Mouse (Mus musculus) forebrain, embryonic 12.5 days (tissue): ENCODE results near the gene Asb16. TPM values are rescaled to one million over a fixed set of nuclear protein-coding genes. Genes with fewer than 3 reads are reported as not detected.
A peak's percentile ranks its signal among the peaks of the same experiment; 100 is the strongest.

Source experiments
- ATAC-seq: fragments of 200-750 bp; cut with Nextera tagmentation; 2 replicates; pipeline ENCODE4 v1.8.0; 2017; ENCODE audit warnings: moderate TSS enrichment; ENCODE audit not compliant: low FRiP score
- H3K27ac ChIP-seq: fragments of 300-500 bp; sonication (generic); 2 replicates; pipeline ENCODE4 v1.5.1; 2016; ENCODE audit warnings: mild to moderate bottlenecking
- H3K27me3 ChIP-seq: fragments of 300-500 bp; sonication (generic); 2 replicates; pipeline ENCODE4 v1.6.1; 2016; ENCODE audit warnings: mild to moderate bottlenecking
- H3K36me3 ChIP-seq: fragments of 300-500 bp; sonication (generic); replicated peaks from 2 replicates; pipeline ENCODE4 v1.6.1; 2016; ENCODE audit warnings: mild to moderate bottlenecking
- H3K4me1 ChIP-seq: fragments of 300-500 bp; sonication (generic); 2 replicates; pipeline ENCODE4 v1.6.1; 2016
- H3K4me2 ChIP-seq: fragments of 300-500 bp; sonication (generic); 2 replicates; pipeline ENCODE4 v1.6.1; 2016; ENCODE audit warnings: mild to moderate bottlenecking, moderate library complexity
- H3K4me3 ChIP-seq: fragments of 300-500 bp; sonication (generic); replicated peaks from 2 replicates; pipeline ENCODE4 v1.5.1; 2016; ENCODE audit warnings: mild to moderate bottlenecking
- H3K9ac ChIP-seq: fragments of 300-500 bp; sonication (generic); 2 replicates; pipeline ENCODE4 v1.6.1; 2016; ENCODE audit warnings: mild to moderate bottlenecking
- H3K9me3 ChIP-seq: fragments of 300-500 bp; sonication (generic); 2 replicates; pipeline ENCODE4 v1.6.1; 2016
- WGBS: fragments of 180-500 bp; shearing (Covaris S2); methylation state at CpG from one replicate; pipeline ENCODE4 v1.1.7; 2016; 5-methylcytosine and 5-hydroxymethylcytosine counted together
- polyA plus RNA-seq: library from polyadenylated mRNA; unstranded; fragments of >200 nt; fragmentation: Nextera tagmentation; extraction: Ambion mirVana; gene quantifications from 2 replicates; pipeline ENCODE4 v1.2.1, GENCODE M21; 2016

The Asb16 gene
- polyA plus RNA-seq, 1 experiment from 2014 or later: not detected

DNA sequence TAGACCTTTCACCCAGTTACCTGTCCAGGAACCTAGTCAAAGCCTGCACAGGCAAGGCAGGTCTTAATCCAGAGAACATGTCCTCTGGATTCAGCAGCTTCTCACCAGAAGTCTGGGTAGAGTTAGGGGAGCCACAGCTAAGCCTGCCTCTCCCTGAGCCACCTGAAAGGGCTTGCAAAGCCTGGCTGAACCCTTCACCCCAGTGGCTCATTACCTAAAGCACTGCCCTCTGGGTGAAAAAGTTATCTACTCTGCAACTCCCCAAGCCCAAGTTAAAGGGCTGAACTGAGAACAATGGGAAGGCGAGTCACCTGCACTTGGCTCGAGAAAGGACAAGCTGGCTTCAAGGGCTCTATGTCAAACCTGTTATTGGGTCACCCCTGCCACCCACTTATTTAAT, 35.6 kb downstream of the Asb16 start:
- WGBS: 41% methylated on average over 2 of the region's 2 CpGs
- peaks cover 7% of the 10 kb centered on the region for H3K4me1 ChIP-seq
- no peak overlapping the region for H3K4me2 ChIP-seq
- H3K9ac ChIP-seq: no peak overlapping the region
- H3K4me3 ChIP-seq: no peak overlapping the region
- no peak for ATAC-seq
- H3K27me3 ChIP-seq: no peaks in the 10 kb centered on the region
- no peaks in the 10 kb centered on the region for H3K9me3 ChIP-seq
- H3K27ac ChIP-seq: no peak overlapping the region
- peaks cover 34% of the 10 kb centered on the region for H3K36me3 ChIP-seq

DNA sequence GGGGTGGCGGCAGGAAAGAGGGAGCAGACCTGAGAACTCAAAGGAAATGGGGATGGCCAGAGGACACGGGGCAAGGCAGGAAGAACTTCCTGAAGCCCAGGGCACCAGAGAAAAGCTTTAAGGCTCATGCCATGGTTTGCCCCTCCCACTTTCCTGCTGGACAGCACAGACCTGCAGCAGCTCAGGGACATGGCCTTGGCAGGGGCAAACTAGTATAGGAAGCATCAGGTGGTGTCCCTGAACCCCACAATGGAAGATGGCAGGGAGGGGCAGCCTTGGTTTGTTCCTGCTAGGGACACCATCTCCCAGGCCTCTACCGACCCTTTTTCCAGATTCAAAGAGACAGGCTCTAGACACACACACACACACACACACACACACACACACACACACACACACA, 36.8 kb downstream of the Asb16 start:
- 68% methylated on average over 3 of the region's 3 CpGs for WGBS
- no peak overlapping the region for H3K4me2 ChIP-seq
- H3K27ac ChIP-seq: no peak overlapping the region
- H3K36me3 ChIP-seq: peaks cover 45% of the 10 kb centered on the region
- peaks cover 19% of the 10 kb centered on the region for H3K4me1 ChIP-seq
- no peak overlapping the region for H3K4me3 ChIP-seq
- no peak for ATAC-seq
- no peaks in the 10 kb centered on the region for H3K9me3 ChIP-seq
- H3K27me3 ChIP-seq: no peaks in the 10 kb centered on the region
- no peak overlapping the region for H3K9ac ChIP-seq

DNA sequence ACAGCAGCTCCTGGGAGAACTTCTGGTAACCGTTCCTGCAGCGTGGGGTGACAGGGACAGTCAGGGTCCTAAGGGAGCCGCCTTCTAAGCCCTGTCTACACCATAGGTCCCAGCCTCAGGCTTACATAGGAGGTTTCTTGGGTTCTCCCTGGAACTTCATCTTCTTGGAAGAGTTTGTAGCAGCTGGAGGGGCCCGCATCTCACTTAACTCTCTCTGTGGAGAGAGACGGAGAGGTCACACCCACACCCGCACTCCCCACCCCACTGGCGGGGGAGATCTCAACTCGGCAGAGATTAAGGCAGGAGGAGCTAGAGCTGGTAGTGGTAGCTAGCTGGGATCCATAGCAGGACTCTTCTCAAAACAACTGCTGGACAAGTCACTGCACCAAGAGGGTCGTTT, 39.6 kb downstream of the Asb16 start:
- H3K4me3 ChIP-seq: no peak overlapping the region
- no peaks in the 10 kb centered on the region for H3K27me3 ChIP-seq
- H3K4me1 ChIP-seq: peaks cover 33% of the 10 kb centered on the region
- H3K27ac ChIP-seq: no peak overlapping the region
- no peaks in the 10 kb centered on the region for H3K9me3 ChIP-seq
- H3K9ac ChIP-seq: no peak overlapping the region
- no peak overlapping the region for H3K4me2 ChIP-seq
- H3K36me3 ChIP-seq: peaks cover 72% of the 10 kb centered on the region
- 83% methylated on average over 9 of the region's 9 CpGs for WGBS
- ATAC-seq: no peak

DNA sequence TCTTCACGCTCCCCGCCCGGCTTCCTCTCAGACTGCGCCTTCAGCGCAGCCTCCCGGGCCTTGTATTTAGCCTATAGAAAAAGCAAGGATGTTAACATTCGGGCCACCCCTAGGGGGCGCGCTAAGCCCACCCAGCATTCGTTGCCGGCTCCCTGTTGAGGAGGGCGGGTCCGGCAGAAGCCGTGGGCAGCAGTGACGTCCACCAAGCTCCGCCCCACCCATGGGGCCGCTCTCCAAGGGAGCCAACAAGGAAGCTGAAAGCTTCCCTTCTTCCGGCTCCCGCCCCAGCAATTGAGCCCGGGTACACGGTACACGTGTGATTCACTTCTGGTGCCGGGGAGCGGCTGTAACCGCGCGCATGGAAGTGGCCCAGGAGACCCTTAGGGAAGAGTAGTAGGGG, 40.4 kb downstream of the Asb16 start:
- H3K9ac ChIP-seq: peak overlapping the region; percentile 36
- WGBS: under 1% methylated on average over 27 of the region's 27 CpGs
- H3K27me3 ChIP-seq: no peaks in the 10 kb centered on the region
- peak; percentile 92 for ATAC-seq
- H3K4me1 ChIP-seq: peaks cover 33% of the 10 kb centered on the region
- H3K4me3 ChIP-seq: peak overlapping the region; percentile 40
- peak overlapping the region; percentile 60 for H3K4me2 ChIP-seq
- peak overlapping the region; percentile 50; the same call in 1 of the 2 replicates for H3K27ac ChIP-seq
- H3K36me3 ChIP-seq: peaks cover 81% of the 10 kb centered on the region
- H3K9me3 ChIP-seq: no peaks in the 10 kb centered on the region

DNA sequence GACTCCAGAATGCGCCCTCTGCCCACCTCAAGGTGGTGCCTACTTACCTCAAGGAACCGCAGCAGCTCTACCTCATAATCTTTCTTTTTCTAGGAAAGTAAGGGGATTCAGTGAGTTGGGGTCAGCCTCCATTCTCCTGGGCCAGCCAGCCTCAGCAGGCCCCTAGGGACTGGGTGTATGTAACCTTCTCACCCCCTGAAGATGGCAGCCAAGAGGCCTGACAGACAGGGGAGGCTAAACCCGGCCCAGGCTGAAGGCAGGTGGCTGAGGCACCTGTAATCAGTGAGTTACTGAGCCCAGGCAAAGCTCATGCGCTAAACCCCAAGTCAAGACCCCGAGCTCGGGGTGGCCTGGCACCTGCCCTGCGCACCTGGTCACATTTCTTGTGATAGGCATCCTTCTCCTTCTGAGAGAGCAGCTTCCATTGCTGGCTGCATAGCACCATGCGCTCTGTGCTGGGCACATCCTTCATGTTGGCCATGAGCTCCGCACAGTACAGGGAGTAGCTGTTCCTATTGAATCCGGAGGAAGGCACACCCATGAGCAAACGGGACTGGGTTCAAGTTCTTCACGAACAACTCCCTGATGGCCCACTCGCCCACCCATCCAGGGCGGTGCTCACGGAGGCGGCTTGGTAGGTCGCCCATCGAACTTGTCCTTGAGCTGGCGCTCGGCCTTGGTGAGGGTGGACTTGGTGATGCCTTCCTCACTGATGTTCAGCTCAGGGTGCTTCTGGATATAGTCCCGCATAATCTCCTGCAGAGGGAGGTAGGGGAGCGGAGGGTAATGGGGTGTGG, 41.5 kb downstream of the Asb16 start:
- Histone ChIP-seq H3K36me3 (peaks cover 91% of the 10 kb centered on the region), H3K4me1 (peaks cover 33% of the 10 kb centered on the region)

DNA sequence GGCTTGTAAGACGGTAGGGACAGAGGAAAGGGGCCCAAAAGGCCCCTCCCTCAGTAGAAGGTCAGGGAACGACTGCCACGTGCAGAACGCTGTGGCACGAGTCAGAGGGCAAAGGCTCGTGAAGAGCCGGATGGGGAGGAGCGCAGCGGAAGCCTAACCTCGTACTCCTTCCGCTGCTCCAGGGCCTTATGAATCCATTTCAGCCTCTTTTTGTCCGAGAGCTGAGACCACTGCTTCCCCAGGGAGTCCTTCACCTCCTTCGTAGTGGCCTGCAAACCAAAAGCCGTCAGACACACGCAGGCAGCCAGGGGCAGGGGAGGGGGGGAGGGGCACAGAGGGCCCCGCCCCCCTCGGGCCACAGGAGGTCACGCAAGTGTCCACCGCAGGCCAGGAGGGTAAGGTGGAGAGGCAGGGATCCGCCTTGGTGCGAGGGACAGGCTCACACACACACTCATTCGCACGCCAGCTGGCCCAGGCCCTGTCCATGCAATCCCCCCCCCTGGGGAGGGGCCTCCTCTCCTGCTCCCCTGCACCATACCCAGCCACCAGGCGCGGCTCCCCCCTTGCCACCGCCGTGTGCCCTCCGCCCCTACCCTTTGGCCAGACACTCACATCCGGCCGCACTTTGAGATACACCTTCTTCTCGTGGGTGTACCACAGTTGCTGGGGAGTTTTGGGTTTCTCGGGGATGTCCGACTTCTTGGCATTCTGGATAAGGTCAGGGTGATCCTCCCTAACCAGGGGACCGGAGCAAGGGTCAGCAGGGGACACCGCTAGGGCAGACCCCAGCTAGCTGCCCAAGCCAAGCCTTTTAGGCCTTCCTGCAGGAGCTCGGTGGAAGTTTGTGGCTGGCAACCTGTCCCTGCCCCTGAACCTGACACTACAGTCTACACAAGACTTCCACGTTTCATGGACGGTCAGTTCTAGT, 42.5 kb downstream of the Asb16 start:
- Histone ChIP-seq H3K36me3 (peaks cover 88% of the 10 kb centered on the region), H3K4me2 (no peak overlapping the region), H3K4me3 (no peak overlapping the region), H3K9me3 (no peaks in the 10 kb centered on the region), H3K9ac (no peak overlapping the region), H3K27me3 (no peaks in the 10 kb centered on the region), H3K4me1 (peaks cover 42% of the 10 kb centered on the region), H3K27ac (no peak overlapping the region)
- ATAC-seq: no peak
- 42% methylated on average over 38 of the region's 38 CpGs for WGBS

More for the DNA sequence above, 41.5 kb downstream of the Asb16 start:
- ATAC-seq: no peak
- Histone ChIP-seq H3K27me3 (no peaks in the 10 kb centered on the region), H3K4me2 (peak overlapping the region; percentile 60), H3K9ac (peak overlapping the region; percentile 36), H3K27ac (peak overlapping the region; percentile 50; the same call in 1 of the 2 replicates), H3K4me3 (peak overlapping the region; percentile 40), H3K9me3 (no peaks in the 10 kb centered on the region)
- 89% methylated on average over 22 of the region's 22 CpGs for WGBS

DNA sequence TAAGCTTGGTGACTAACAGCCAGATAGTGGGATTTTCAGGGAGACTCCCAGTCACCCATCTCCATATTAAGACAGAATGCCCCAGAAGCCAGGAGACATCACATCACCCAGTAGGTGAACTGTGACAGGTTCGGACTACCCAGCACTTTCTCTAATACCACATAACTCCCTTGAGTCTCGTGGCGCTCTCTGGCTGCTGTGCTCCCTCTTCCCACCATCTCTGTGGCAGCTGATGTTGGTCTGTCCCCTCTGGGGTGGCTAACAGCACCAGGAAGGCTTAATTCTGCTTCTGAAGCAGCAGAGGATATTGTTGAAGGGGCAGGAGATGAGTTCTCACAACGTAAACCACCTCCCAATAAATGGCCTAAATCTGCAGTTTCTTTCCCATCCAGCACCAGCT, 43.4 kb downstream of the Asb16 start:
- Histone ChIP-seq H3K27me3 (no peaks in the 10 kb centered on the region), H3K4me3 (no peak overlapping the region), H3K36me3 (peaks cover 79% of the 10 kb centered on the region), H3K4me1 (peaks cover 46% of the 10 kb centered on the region), H3K9me3 (no peaks in the 10 kb centered on the region), H3K27ac (0 out of 2 replicates have a peak overlapping the region, but pooled peaks have one; percentile 13), H3K9ac (no peak overlapping the region), H3K4me2 (no peak overlapping the region)
- no peak for ATAC-seq
- 92% methylated on average over 4 of the region's 4 CpGs for WGBS

DNA sequence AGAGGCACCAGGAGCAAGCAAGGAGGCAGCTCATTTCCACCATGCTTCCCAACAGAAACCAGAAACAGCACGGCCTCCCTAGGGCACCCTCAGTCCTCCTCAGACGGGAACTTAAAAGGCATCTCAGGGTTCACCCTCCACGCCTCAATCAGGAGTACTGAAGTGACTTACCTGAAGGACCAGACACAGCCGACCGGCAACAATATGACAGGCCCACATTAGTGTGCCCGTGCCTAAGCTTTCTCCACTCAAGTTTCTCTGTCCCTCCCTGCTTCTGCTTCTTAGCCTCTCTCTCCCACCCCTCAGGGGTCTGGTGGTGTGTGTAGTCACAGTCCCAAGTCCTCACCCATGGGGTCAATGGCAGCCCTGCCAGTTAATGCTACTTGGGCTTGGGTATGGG, 44.0 kb downstream of the Asb16 start:
- H3K9ac ChIP-seq: no peak overlapping the region
- H3K27me3 ChIP-seq: no peaks in the 10 kb centered on the region
- no peak overlapping the region for H3K4me2 ChIP-seq
- H3K36me3 ChIP-seq: peaks cover 73% of the 10 kb centered on the region
- no peak overlapping the region for H3K27ac ChIP-seq
- ATAC-seq: no peak
- no peaks in the 10 kb centered on the region for H3K9me3 ChIP-seq
- peaks cover 46% of the 10 kb centered on the region for H3K4me1 ChIP-seq
- no peak overlapping the region for H3K4me3 ChIP-seq
- 80% methylated on average over 6 of the region's 6 CpGs for WGBS

DNA sequence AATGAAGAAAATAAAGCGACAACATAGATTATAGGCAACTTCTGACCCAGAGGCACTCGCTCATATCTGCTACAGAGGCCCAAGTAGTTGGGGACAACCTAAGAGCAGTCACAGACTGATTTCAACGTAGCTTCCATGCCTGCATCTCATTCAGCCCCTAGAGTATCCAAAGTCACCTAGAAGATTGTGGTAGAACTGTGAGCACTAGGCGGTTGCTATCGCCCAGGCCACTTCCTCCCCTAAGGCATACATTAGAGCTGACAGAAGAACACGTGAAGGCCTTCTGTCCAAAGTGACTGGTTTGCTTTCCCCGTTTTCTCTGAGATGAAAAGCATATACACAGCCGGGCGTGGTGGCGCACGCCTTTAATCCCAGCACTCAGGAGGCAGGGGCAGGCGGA, 45.8 kb downstream of the Asb16 start:
- Histone ChIP-seq H3K9ac (no peak overlapping the region), H3K4me1 (peaks cover 37% of the 10 kb centered on the region), H3K4me3 (no peak overlapping the region), H3K36me3 (peaks cover 64% of the 10 kb centered on the region), H3K9me3 (no peaks in the 10 kb centered on the region), H3K27me3 (no peaks in the 10 kb centered on the region), H3K27ac (no peak overlapping the region), H3K4me2 (no peak overlapping the region)
- ATAC-seq: no peak
- WGBS: 89% methylated on average over 12 of the region's 12 CpGs

DNA sequence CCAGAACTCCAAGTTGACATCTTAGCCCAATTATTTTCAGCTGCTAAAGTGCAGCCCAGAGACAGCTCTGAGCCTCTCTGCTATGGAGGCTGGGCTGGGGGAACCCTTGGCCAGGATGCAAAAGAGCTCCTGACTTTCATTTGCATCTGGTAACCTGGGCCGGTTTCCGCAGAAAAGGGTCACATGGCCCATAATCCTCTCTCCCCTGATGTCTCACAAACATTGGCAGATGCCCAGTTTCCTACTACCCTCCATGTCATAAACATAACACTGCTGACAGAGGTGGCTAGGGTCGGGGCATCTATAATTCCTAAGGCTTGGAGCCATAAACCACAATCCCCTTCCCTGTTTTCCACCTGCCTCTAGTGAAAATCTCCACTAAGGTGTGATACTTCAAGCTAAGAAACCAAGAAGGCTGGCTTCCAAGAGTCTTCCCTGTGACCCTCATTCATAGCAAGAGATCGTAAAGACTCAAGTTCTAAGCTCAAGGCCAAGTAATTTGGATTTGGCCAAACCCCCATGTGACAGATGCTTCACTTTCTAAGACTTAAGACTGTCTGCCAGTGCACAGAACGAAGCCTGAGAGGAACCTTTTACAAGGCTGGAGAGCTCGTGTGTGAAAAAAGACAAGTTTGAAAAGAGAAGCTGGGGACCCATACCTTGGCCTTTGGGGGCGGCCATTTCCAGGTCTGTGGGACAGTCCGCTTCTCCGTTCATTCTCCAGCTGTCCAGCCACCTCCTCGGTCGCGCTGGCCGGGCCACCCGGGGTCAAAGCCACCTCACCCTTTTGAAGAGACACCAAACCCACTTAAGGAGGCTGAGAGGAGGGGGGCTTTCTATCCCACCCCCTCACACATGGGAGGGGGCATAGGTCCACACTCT, 47.4 kb downstream of the Asb16 start:
- H3K4me2 ChIP-seq: peak overlapping the region; percentile 83
- no peaks in the 10 kb centered on the region for H3K9me3 ChIP-seq
- H3K36me3 ChIP-seq: peaks cover 48% of the 10 kb centered on the region
- H3K9ac ChIP-seq: peak overlapping the region; percentile 100
- 12% methylated on average over 14 of the region's 14 CpGs for WGBS
- peak overlapping the region; percentile 89 for H3K4me3 ChIP-seq
- peaks cover 28% of the 10 kb centered on the region for H3K4me1 ChIP-seq
- peak overlapping the region; percentile 98 for H3K27ac ChIP-seq
- H3K27me3 ChIP-seq: no peaks in the 10 kb centered on the region
- ATAC-seq: no peak

DNA sequence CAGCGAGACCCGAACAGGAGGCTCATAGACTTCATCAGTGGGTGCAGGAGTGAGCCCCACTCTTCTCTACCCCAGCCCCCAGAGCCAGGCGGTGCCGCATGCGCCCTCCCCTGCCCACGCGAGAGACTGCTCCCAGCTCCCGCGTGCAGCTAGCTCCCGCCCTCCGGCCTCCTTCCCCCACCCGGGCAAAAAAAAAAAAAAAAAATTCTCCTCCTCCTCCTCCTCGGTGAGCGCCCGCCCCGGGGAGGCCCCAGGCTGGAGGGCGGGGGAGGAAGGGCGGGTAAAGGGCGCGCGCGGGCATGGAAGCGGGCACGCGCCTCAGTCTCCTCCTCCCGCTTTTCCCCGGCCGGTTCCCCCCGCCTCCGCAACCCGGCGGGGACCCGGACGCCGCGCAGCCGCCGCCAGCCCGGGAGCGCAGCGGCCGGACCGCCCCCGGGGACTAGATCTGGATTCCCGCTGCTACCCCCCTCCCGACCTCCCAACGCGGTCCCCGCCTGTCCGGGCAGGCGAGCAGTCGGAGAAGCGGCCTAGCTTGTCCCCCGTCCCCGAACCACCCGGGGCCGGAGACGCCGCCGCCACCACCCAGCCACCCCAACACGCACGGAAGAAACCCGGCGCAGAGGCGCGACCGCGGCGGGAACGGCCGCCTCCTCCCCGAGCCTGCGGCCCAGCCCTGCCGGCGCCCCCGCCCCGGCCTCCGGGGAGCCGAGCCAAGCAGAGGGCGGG, 48.2 kb downstream of the Asb16 start:
- H3K36me3 ChIP-seq: peaks cover 40% of the 10 kb centered on the region
- H3K27ac ChIP-seq: peak overlapping the region; percentile 98
- WGBS: under 1% methylated on average over 55 of the region's 80 CpGs
- H3K4me2 ChIP-seq: peak overlapping the region; percentile 83
- H3K4me1 ChIP-seq: peaks cover 27% of the 10 kb centered on the region
- no peaks in the 10 kb centered on the region for H3K27me3 ChIP-seq
- peak overlapping the region; percentile 100 for H3K9ac ChIP-seq
- peak overlapping the region; percentile 89 for H3K4me3 ChIP-seq
- no peaks in the 10 kb centered on the region for H3K9me3 ChIP-seq
- peak; percentile 61 for ATAC-seq
